Mouse (Mus musculus) adipose tissue, adult 10 weeks (tissue): ENCODE data around the gene Olfr458. TPM values are rescaled to one million over a fixed set of nuclear protein-coding genes. Genes with fewer than 3 reads are reported as not detected.

Source experiments
- polyA plus RNA-seq: library from polyadenylated mRNA; stranded (reverse); fragments of 350-450 nt; fragmentation: Illumina TruSeq; extraction: RNeasy Lipid Tissue Mini Kit (QIAGEN cat#74804); gene quantifications from one replicate; pipeline ENCODE4 v1.2.3, GENCODE M21; 2014; ENCODE audit warnings: low read depth, low replicate concordance

Olfr458 gene
- polyA plus RNA-seq, result not detected

GRCm38 (mm10) chr6:42465096-42465495, at the start of gene Olfr458:
Olfr458 (minus strand) TSS chr6:42465196.

GRCm38 (mm10) chr6:42487114-42487513, 22.1 kb upstream of the Olfr458 start, which contains the start of gene Olfr456:
Olfr456 (minus strand) TSS chr6:42487214.

GRCm38 (mm10) chr6:42476235-42476634, 11.2 kb upstream of the Olfr458 start, which contains the start of gene Olfr457:
Olfr457 (minus strand) TSS chr6:42476335.

GRCm38 (mm10) chr6:42434446-42434845, 30.6 kb downstream of the Olfr458 start, which contains the start of gene Tas2r126:
Tas2r126 (plus strand) TSS chr6:42434535.

Other genes starting within 250 kb of the Olfr458 start
- not detected for gene Tas2r144, start 249.9 kb downstream of the Olfr458 start, polyA plus RNA-seq
- gene Gstk1, start 219.3 kb downstream of the Olfr458 start, polyA plus RNA-seq, result 79.9 TPM
- 15.8 TPM for gene Tmem139, start 203.2 kb downstream of the Olfr458 start, polyA plus RNA-seq
- 22.0 TPM for gene Casp2, start 200.2 kb downstream of the Olfr458 start, polyA plus RNA-seq
- gene Clcn1, start 178.5 kb downstream of the Olfr458 start, polyA plus RNA-seq, result 0.41 TPM
- gene Fam131b, start 140.6 kb downstream of the Olfr458 start, polyA plus RNA-seq, result 0.51 TPM
- 88.0 TPM for gene Zyx, start 115.6 kb downstream of the Olfr458 start, polyA plus RNA-seq
- gene Epha1, start 91.9 kb downstream of the Olfr458 start, polyA plus RNA-seq, result 14.2 TPM
- not detected for gene Tas2r143, start 65.0 kb downstream of the Olfr458 start, polyA plus RNA-seq
- not detected for gene Tas2r135, start 59.8 kb downstream of the Olfr458 start, polyA plus RNA-seq
- gene Tas2r126, start 30.7 kb downstream of the Olfr458 start, polyA plus RNA-seq, result not detected
- gene Olfr457, start 11.1 kb upstream of the Olfr458 start, polyA plus RNA-seq, result not detected
- gene Olfr456, start 22.0 kb upstream of the Olfr458 start, polyA plus RNA-seq, result not detected
- not detected for gene Olfr455, start 82.4 kb upstream of the Olfr458 start, polyA plus RNA-seq
- gene Tcaf3, start 132.5 kb upstream of the Olfr458 start, polyA plus RNA-seq, result not detected
- 5.6 TPM for gene Tcaf2, start 180.1 kb upstream of the Olfr458 start, polyA plus RNA-seq
- gene Tcaf1, start 244.9 kb upstream of the Olfr458 start, polyA plus RNA-seq, result 35.3 TPM